ENCODE assay signal across 10 mouse cellular contexts in the genomic region with DNA sequence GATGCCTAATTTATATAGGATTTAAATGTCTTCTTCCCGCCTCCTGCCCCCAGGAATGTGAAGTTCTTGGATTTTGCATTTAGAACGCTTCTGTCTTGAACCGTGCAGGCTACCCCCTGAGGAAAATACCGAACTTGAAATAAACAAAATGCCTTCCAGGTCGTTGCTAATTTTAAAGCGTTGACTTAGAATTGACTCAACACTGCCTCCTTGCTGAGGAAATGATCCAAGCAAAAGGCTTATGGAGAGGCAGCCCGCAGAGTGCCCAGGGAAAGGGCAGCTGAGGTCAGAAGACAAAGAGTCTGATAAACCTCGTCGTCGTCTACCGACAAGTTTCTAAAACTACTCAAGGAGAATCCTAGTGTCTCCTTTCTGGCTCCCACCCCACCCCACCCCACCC. TPM values are rescaled to one million over a fixed set of nuclear protein-coding genes. Genes with fewer than 3 reads are reported as not detected.
DNase-seq lines count a peak whose midpoint lies in the region; ATAC-seq and TF ChIP-seq lines count a peak whose summit lies in the region.
"Had no signal": no experiment of that assay in that cellular context is flagged by ENCODE, and none has a peak within 500 bp of the region (broad histone marks: within the 10 kb centered on the region; RNA-seq: fewer than 3 reads in every experiment).

No protein-coding gene starts in this region.

- H3K9ac ChIP-seq in hindbrain, postnatal 0 days (replicated peaks; ENCODE audit: low read length): no peak overlapping the region
- H3K9ac ChIP-seq in hindbrain, embryonic 12.5 days: no peak overlapping the region
- H3K9ac ChIP-seq in kidney, postnatal 0 days (ENCODE audit: low read depth, low read length): no peak overlapping the region
- H3K9ac ChIP-seq: embryonic facial prominence, embryonic 13.5 days; liver, embryonic 13.5 days had no signal

- H3K4me2 ChIP-seq in hindbrain, postnatal 0 days (ENCODE audit: low read depth, low read length): no peak overlapping the region
- H3K4me2 ChIP-seq in hindbrain, embryonic 12.5 days (replicated peaks): no peak overlapping the region
- no peak overlapping the region for H3K4me2 ChIP-seq in kidney, postnatal 0 days (ENCODE audit: low read length)
- H3K4me2 ChIP-seq: embryonic facial prominence, embryonic 13.5 days; liver, embryonic 13.5 days had no signal

- H3K4me1 ChIP-seq in hindbrain, postnatal 0 days (ENCODE audit: insufficient read depth, low read length): peaks cover 9% of the 10 kb centered on the region
- peaks cover 17% of the 10 kb centered on the region for H3K4me1 ChIP-seq in hindbrain, embryonic 12.5 days
- H3K4me1 ChIP-seq in E14TG2a.4 (replicated peaks; ENCODE audit: low read depth, low read length): peaks cover 51% of the 10 kb centered on the region
- H3K4me1 ChIP-seq in cortical plate, adult 2 months (ENCODE audit: control insufficient read depth, insufficient read depth, low read length): peaks cover 4% of the 10 kb centered on the region; the same call in 1 of the 2 replicates
- H3K4me1 ChIP-seq in kidney, postnatal 0 days (replicated peaks; ENCODE audit: insufficient read depth, low read length): peaks cover 5% of the 10 kb centered on the region

- no peak overlapping the region for H3K27ac ChIP-seq in hindbrain, postnatal 0 days
- no peak overlapping the region for H3K27ac ChIP-seq in hindbrain, embryonic 12.5 days
- H3K27ac ChIP-seq in cortical plate, adult 2 months (ENCODE audit: insufficient read depth, low read length): no peak overlapping the region
- H3K27ac ChIP-seq in kidney, postnatal 0 days: no peak overlapping the region
- H3K27ac ChIP-seq: embryonic facial prominence, embryonic 13.5 days; liver, embryonic 13.5 days had no signal

- H3K27me3 ChIP-seq in hindbrain, postnatal 0 days (ENCODE audit: insufficient read depth, low read length): no peaks in the 10 kb centered on the region
- peaks cover 12% of the 10 kb centered on the region for H3K27me3 ChIP-seq in hindbrain, embryonic 12.5 days
- H3K27me3 ChIP-seq in E14TG2a.4 (ENCODE audit: insufficient read depth, low read length): no peaks in the 10 kb centered on the region
- H3K27me3 ChIP-seq in kidney, postnatal 0 days (ENCODE audit: insufficient read depth, low read length): no peaks in the 10 kb centered on the region; the same call in 1 of the 2 replicates

- H3K9me3 ChIP-seq in hindbrain, postnatal 0 days (ENCODE audit: low read length): no peaks in the 10 kb centered on the region
- no peaks in the 10 kb centered on the region for H3K9me3 ChIP-seq in hindbrain, embryonic 12.5 days (replicated peaks)
- H3K9me3 ChIP-seq in E14TG2a.4 (ENCODE audit: low read length): no peaks in the 10 kb centered on the region
- H3K9me3 ChIP-seq in kidney, postnatal 0 days (replicated peaks; ENCODE audit: low read length): no peaks in the 10 kb centered on the region
- H3K9me3 ChIP-seq: embryonic facial prominence, embryonic 13.5 days; liver, embryonic 13.5 days had no signal

- TF ChIP-seq POLR2A in cortical plate, adult 2 months (IDR thresholded peaks at IDR 0.05; ENCODE audit: extremely low read depth, insufficient read depth, low read length): no peak

- DNase-seq in hindbrain, postnatal 0 days (ENCODE audit: low spot score): peak; percentile 45
- DNase-seq in kidney, postnatal 0 days (ENCODE audit: low spot score): peak; percentile 47
- DNase-seq in left cerebral cortex, postnatal 4 days: no peak
- DNase-seq in right cerebral cortex, postnatal 14 days: no peak
- no peak for DNase-seq in spleen, postnatal 14 days (ENCODE audit: low spot score in 2 of 2)
- DNase-seq: liver, embryonic 13.5 days had no signal

- H3K36me3 ChIP-seq in hindbrain, postnatal 0 days (ENCODE audit: insufficient read depth, low read length): no peaks in the 10 kb centered on the region
- H3K36me3 ChIP-seq in hindbrain, embryonic 12.5 days: no peaks in the 10 kb centered on the region
- H3K36me3 ChIP-seq in E14TG2a.4 (ENCODE audit: insufficient read depth, low read length): peaks cover 5% of the 10 kb centered on the region
- no peaks in the 10 kb centered on the region for H3K36me3 ChIP-seq in kidney, postnatal 0 days (ENCODE audit: insufficient read depth, low read length)
- H3K36me3 ChIP-seq: embryonic facial prominence, embryonic 13.5 days; liver, embryonic 13.5 days had no signal

- intact Hi-C loops in left cerebral cortex, postnatal 4 days (cut with DNase I): no loop called here

- no peak overlapping the region for H3K4me3 ChIP-seq in hindbrain, postnatal 0 days (ENCODE audit: low read length)
- no peak overlapping the region for H3K4me3 ChIP-seq in hindbrain, embryonic 12.5 days
- peak overlapping the region; percentile 7; the same call in 1 of the 2 replicates for H3K4me3 ChIP-seq in E14TG2a.4 (replicated peaks; ENCODE audit: low read length)
- H3K4me3 ChIP-seq in cortical plate, adult 2 months (ENCODE audit: insufficient read depth, low read length): no peak overlapping the region
- no peak overlapping the region for H3K4me3 ChIP-seq in kidney, postnatal 0 days (replicated peaks; ENCODE audit: low read depth, low read length)
- H3K4me3 ChIP-seq: embryonic facial prominence, embryonic 13.5 days; liver, embryonic 13.5 days had no signal

- 12% methylated on average over 11 of the region's 11 CpGs for WGBS in hindbrain, postnatal 0 days
- WGBS in hindbrain, embryonic 12.5 days: 12% methylated on average over 11 of the region's 11 CpGs
- 16% methylated on average over 11 of the region's 11 CpGs for WGBS in kidney, postnatal 0 days

- TF ChIP-seq CTCF in hindbrain, postnatal 0 days (IDR thresholded peaks at IDR 0.05; ENCODE audit: low read depth): peak; percentile 55
- TF ChIP-seq CTCF in E14TG2a.4 (conservative IDR thresholded peaks at IDR 0.05; ENCODE audit: low read length): peak; percentile 38
- peak; percentile 31; the same call in 1 of the 2 replicates for TF ChIP-seq CTCF in cortical plate, adult 2 months (IDR thresholded peaks at IDR 0.05; ENCODE audit: extremely low read depth, insufficient read depth, low read length)
- peak; percentile 69 for TF ChIP-seq CTCF in kidney, postnatal 0 days (IDR thresholded peaks at IDR 0.05; ENCODE audit: low read depth)

- no peak for ATAC-seq in hindbrain, postnatal 0 days
- no peak for ATAC-seq in hindbrain, embryonic 12.5 days (ENCODE audit: low FRiP score)
- ATAC-seq in kidney, postnatal 0 days (replicated peaks; ENCODE audit: low FRiP score, low read depth): no peak

RNA-seq across cellular contexts. Expression of gene Got1, which starts 2.7 kb away (rescaled TPM):
- 120 and 132 TPM in 2 replicates for total RNA-seq in hindbrain, postnatal 0 days (2014; rRNA removed)
- polyA plus RNA-seq in hindbrain, postnatal 0 days (2015; fragmentation: Nextera tagmentation; extraction: Ambion mirVana): 134 and 136 TPM in 2 replicates
- polyA plus RNA-seq in hindbrain, embryonic 12.5 days (2016; fragmentation: Nextera tagmentation; extraction: Ambion mirVana): 54.9 and 58.5 TPM in 2 replicates
- 366 and 370 TPM in 2 replicates for polyA plus RNA-seq in cortical plate, adult 2 months (2012; rRNA removed)
- polyA plus RNA-seq in kidney, postnatal 0 days (2015; fragmentation: Nextera tagmentation; extraction: Ambion mirVana): 86.6 and 93.6 TPM in 2 replicates
- total RNA-seq in left cerebral cortex, postnatal 4 days (2021): 10 to 100 TPM; 75.4 to 89.8 TPM

Comparison
In these comparisons a context has a peak if more than half of its experiments do, and no peak if none do; other contexts are left out.
1. DNase-seq: peak in hindbrain, postnatal 0 days (single experiment) and kidney, postnatal 0 days (single experiment); none in left cerebral cortex, postnatal 4 days (single experiment), right cerebral cortex, postnatal 14 days (single experiment) and spleen, postnatal 14 days (0 of 2).
2. Peak in every context shown above with its lines, with median percentiles within 50 percentile points of each other: CTCF ChIP-seq.